Mouse (Mus musculus) left cerebral cortex, adult 2 months (tissue): Measurements from ENCODE around the gene Gm12258. TPM values are rescaled to one million over a fixed set of nuclear protein-coding genes. Genes with fewer than 3 reads are reported as not detected.
A peak's percentile ranks its signal among the peaks of the same experiment; 100 is the strongest.

Experiments used
- DNase-seq, 2 experiments: peaks; one replicate each; pipeline ENCODE4 v3.0.0; 2021 to 2022; ENCODE audit warnings: low spot score in 2 of 2, mixed read lengths in 1 of 2; ENCODE audit errors: extremely low spot score in 1 of 2
- H3K27ac ChIP-seq: fragments of 200-600 bp; 2 replicates; pipeline ENCODE4 v1.8.1; 2022
- H3K4me3 ChIP-seq: fragments of 200-600 bp; 2 replicates; pipeline ENCODE4 v1.8.1; 2022
- CTCF ChIP-seq: fragments of 200-600 bp; IDR thresholded peaks from 2 replicates; pipeline ENCODE4 v1.8.1; 2022; ENCODE audit warnings: antibody characterized with exemption, mild to moderate bottlenecking, moderate library complexity
- intact Hi-C: fragments of 180-260 bp; cut with DNase I; formaldehyde crosslinking; loops from one replicate; pipeline ENCODE4 v1.15.1; 2025
- total RNA-seq, 2 experiments: library from RNA; stranded (reverse); gene quantifications; 2 replicates each; pipeline ENCODE4 v1.2.3; 2021

Gm12258 gene
- total RNA-seq, 2 experiments from 2014 or later = 17.3 to 20.2 TPM

DNA sequence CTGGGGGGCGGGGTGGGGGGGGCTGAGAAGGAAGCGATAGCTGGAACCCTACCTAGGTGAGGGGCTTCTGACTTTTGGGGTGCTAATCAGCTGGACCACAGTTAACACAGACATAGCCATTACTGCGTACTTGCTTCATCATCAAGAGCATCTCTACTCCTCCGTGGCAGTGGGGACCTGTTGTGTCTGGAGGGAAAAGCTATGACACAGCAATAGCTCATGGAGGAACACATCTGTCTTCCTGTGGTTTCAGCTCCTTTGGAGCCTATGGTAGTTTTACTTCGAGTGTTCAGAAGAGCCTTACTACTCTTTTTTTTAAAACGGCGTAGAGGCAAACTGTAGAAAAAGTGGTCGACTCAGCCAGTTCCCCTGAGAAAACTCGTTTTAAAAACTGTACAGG, 678 bp downstream of the Gm12258 start:
- Histone ChIP-seq H3K4me3 (peak overlapping the region; percentile 81), H3K27ac (peak overlapping the region; percentile 87)
- DNase-seq = no peak
- TF ChIP-seq CTCF = no peak
- intact Hi-C loops = no loop called here

DNA sequence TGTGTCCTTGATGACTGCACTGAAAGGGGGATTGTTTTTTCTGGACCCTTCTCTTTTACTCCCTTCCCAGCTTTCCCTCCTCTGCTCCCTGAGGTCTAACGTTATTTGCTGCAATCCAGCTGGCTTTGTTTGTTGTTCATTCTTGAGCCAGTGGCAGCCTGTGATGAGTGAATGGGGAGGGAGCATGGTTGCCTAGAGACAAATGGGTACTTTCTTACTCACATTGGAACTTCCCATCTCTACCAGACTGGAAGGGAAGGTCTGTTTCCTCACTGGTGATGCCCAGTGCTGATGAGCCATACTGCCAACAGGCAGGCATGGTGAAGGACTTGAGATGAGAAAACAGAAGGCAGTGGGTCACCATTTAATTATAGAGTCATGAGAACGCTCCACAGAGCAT, 2.8 kb downstream of the Gm12258 start:
- TF ChIP-seq CTCF = no peak
- Histone ChIP-seq H3K4me3 (no peak overlapping the region), H3K27ac (no peak overlapping the region)
- intact Hi-C loops = no loop called here
- no peak for DNase-seq

DNA sequence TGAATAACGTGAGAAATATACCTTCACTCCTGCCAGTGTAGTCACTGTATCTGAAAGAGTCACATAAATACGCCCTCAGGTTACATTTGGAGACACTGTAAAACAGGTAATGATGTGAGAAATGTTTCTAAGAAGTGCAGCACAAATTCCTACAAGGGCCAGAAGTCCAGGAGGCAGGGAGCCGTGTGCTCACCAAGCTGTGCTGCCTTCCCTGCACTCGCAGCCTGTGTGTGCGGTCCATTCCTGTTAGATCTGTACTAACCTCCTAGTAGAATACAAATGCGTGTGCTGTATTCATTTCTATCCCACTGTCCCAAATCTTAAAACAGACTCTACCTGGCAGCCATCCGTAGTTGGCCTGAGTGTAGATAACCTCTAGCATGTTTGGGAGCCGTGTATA, 13.8 kb downstream of the Gm12258 start:
- no peak for TF ChIP-seq CTCF
- DNase-seq = no peak
- no peak overlapping the region for H3K4me3 ChIP-seq
- H3K27ac ChIP-seq = no peak overlapping the region
- intact Hi-C loops = no loop called here

DNA sequence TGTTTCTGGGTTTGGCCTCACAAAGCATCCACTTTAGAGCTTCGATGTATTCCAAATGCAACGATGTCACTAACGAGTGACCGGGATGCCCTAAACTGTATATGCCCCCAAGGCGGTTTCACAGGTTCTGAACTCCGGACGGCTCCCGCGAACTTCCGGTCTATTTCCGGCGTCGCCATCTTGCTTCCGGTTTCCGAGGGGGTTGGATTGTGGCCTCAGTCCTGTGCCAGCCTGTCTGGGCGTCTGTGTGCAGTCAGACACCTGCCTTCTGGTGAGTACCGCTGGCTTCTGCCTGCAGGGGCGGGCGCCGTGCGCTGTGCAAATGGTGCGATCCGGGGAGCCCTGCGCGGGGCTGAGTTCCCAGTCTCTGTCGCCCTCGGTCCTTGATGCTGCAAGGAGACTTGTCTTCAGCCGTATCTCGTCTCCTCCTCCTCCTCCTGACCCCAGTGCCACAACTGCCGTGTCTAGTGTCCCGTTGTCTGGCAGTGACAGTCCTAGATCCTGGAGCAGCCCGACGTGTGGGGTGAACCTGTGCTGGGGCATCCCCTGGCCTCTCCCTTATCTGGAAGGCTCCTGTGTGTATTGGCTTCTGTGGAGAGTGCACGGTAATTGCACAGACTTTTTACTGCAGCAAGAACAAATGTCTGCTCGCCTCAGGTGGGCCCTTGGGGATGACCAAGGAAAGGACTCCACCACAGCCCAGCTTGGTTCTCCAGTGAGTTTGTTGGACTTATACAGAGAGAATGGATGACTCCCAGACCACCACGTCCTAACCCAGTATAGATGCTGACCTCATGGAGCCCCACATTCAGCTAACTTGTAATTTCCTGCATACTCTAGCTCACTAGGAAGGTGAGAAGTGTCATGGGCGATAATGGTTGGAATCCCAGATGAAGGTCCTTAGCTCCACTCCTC, 20.3 kb downstream of the Gm12258 start, which contains the start of gene 2810021J22Rik:
2810021J22Rik (plus strand) TSS at position 178 of the 915 bp plus-strand sequence.
- intact Hi-C loops = no loop called here
- H3K27ac ChIP-seq = peak within 1 kb of the TSS; percentile 77
- H3K4me3 ChIP-seq = peak within 1 kb of the TSS; percentile 66
- peak; percentile 22 for TF ChIP-seq CTCF
- peak; percentile 76 to 84 for DNase-seq

DNA sequence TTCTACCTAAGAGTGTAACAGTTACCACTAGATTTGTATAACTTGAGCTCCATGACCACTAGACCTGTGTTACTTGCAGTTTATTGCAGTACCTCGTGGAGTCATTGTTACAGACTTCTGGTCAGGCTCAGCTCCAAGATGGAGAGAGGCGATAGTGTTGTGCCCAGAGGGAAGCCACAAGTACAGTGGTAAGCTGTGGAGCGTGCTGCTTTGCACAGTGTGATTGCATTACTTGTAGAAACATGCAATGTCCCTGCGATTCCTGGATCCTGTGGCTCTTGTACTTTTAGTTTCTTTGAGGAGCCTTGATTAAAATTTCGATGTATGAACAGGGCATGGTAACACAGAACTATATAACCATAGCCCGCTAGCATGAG, 21.0 kb downstream of the Gm12258 start:
- intact Hi-C loops = no loop called here
- Histone ChIP-seq H3K27ac (no peak overlapping the region), H3K4me3 (peak overlapping the region; percentile 66; the same call in 1 of the 2 replicates)
- DNase-seq = no peak
- TF ChIP-seq CTCF = no peak

DNA sequence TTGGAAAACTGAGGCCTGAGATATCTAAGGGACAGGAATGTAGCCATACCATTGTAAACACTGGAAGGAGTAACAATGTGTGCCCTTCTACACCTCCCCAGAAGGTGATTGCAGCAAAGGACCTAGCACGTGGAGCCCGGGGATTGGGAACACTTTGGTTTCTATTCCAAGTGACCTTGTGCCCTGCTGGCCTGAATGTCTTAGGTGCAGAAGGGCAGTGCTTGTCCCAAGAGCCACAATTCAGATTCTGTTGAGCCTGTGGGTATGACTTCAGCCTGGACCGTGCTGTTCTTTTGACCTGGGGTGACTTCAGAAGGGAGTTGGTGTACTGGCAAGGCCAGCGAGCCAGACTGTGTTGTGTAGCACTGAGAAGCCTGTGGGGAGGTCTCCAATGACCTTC, 24.0 kb downstream of the Gm12258 start:
- intact Hi-C loops = no loop called here
- no peak for TF ChIP-seq CTCF
- DNase-seq = no peak
- no peak overlapping the region for H3K4me3 ChIP-seq
- no peak overlapping the region for H3K27ac ChIP-seq

DNA sequence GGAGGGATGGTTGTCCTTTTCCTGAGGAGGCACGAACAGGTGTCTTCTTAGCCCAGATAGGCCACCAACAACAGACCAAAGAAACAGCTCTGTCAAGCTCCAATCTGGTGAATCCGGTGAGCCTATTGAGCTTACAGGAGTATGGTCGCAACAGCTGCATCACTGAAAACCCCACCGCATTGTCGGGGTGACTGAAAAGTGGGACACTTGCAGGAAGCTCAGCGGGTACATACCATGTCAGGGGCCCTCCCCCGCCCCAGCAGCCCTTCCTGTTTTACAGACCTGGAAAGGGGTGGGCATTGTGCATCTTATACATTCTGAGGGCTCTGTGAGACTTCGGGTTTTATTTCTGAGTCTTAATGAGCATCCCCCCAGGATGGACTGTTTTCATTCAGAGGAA, 36.8 kb downstream of the Gm12258 start:
- DNase-seq = no peak
- TF ChIP-seq CTCF = no peak
- intact Hi-C loops = no loop called here

DNA sequence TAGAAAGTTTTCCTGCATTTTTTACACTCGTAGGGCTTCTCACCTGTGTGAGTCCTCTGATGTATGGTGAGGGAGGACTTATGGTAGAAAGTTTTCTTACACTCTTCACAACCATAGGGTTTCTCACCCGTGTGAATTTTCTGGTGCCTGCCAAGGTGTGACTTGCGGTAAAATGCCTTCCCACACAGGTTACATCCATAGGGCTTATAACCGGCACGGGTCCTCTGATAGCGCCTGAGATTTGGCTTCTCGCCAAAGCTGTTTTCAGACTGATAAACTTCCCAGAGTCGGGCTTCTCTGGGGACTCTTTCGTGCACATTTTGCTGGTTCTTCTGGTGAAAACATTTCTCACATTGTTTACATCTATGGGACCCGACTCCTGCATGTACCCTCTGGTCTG, 43.6 kb downstream of the Gm12258 start:
- DNase-seq = no peak
- TF ChIP-seq CTCF = no peak
- no peak overlapping the region for H3K27ac ChIP-seq
- intact Hi-C loops = no loop called here
- H3K4me3 ChIP-seq = no peak overlapping the region

More for the DNA sequence above, 36.8 kb downstream of the Gm12258 start:
- no peak overlapping the region for H3K4me3 ChIP-seq
- H3K27ac ChIP-seq = no peak overlapping the region

DNA sequence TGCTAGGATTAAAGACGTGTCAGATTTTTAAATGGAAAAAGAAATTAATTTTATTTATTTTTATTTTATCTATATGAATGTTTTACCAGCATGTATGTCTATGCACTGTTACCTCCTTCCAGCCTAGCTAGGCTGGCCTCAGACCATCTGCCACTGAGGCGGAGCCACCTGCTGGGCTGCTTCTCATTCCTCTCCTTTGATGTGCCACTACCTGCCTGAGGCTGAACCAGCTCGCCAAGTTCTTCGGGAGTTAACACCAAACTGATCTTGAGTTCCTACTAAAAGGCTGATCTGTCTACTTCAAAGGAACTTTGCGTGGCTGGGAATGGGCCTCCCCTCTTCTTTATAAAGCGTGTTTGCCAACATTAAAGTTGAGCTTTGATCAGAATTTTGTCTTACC, 47.5 kb downstream of the Gm12258 start:
- intact Hi-C loops = no loop called here
- no peak overlapping the region for H3K27ac ChIP-seq
- TF ChIP-seq CTCF = no peak
- no peak overlapping the region for H3K4me3 ChIP-seq
- no peak for DNase-seq

DNA sequence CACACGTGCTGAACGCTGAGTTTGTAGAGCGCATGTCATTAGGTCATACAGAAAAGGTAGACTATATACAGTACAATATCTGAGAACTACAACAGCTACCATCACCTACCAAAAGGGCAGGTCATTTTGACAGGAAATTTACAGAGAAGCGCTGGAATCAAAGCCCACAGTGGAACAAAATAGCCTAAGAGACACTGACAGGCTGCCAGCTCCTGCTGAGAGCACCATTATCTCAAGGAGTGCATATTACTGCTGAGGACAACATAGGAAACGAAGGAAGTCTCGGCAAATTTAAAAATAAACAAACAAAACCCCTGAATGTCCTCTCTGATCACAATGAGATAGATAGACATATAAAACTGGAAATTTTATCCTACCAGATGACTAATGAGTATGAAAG, 50.5 kb downstream of the Gm12258 start:
- no peak for DNase-seq
- Histone ChIP-seq H3K27ac (no peak overlapping the region), H3K4me3 (no peak overlapping the region)
- intact Hi-C loops = no loop called here
- no peak for TF ChIP-seq CTCF

DNA sequence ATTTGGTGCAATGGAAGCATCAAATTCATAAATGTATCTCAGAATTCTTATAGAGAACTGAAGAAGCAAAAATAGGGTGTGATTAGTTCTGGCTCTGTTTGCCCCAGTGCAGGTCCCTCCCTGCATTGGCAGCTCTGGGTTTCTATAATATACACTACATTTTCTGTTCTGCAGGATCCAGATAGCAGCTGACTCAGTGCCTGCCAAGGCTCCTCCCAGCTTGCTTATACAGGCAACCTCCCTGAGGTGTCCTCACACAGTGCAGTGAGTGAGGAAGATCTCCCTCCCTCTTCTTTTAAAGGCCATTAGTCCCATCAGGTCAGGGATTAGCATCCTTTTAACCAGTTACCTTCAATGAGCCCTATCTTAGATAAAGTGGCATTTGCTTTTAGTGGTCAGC, 54.1 kb downstream of the Gm12258 start:
- intact Hi-C loops = no loop called here
- Histone ChIP-seq H3K4me3 (no peak overlapping the region), H3K27ac (no peak overlapping the region)
- DNase-seq = no peak
- TF ChIP-seq CTCF = no peak

DNA sequence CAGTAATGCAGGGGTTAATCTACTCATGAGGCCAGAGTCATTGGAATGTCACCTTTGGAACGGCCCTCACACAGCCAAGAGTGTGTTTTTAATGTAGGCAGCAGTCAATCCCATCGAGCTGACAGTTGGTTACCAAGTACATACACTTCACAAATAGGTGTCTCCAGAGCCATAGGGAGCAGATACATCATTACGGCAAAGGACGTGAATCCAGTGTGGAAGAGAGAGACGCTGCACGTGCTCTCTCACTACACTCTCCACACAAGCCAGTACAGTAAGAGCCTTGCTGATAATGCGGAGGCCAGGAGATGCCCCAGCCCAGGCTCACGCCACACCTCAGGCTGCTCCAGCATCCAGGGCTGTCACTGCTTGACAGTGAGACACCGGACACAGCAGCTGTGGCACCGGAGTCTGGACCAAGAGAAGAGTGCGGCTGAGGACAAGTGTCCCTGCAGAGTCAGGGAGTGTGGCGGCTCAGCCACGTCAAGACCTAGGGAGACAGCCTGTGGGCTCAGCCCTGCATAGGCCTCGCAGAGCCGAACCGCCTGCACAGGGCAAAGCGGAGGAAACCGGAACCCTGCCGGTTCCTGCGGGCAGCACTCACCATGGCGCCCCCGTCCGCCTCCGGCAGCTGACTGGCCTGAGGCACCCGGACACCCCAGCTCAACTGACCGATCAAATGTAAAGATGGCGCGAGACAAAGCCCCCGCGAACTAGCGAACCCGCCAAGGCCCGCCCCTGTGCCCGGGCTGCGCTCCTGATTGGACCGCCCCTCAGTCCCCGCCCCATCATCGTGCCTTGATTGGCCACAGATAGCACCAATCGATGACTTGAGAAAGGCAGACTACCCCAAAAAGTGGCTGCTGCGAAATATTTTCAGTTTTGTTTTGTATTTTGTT, 56.8 kb downstream of the Gm12258 start, which contains the start of gene Zfp39:
Zfp39 (minus strand) TSS at position 715 of the 899 bp plus-strand sequence.
- Histone ChIP-seq H3K4me3 (peak within 1 kb of the TSS; percentile 96), H3K27ac (peak within 1 kb of the TSS; percentile 93)
- DNase-seq = peak; percentile 95 to 98
- intact Hi-C loops = no loop called here
- TF ChIP-seq CTCF = no peak
